Mouse (Mus musculus) Patski (cell line): ENCODE measurements around the gene Lhfpl4. TPM values are rescaled to one million over a fixed set of nuclear protein-coding genes. Genes with fewer than 3 reads are reported as not detected.

Source experiments
- ATAC-seq: fragments of 100-300 bp; one replicate; pipeline ENCODE4 v1.8.0; 2021
- CTCF ChIA-PET: fragments of 350-600 bp; sonication (Branson Sonifier 250); formaldehyde crosslinking; loops from one replicate; lab custom pipeline; 2022; ENCODE audit warnings: inconsistent platforms; lab: Charles Lee
- POLR2A ChIA-PET: fragments of 350-600 bp; sonication (Branson Sonifier 250); formaldehyde crosslinking; loops from one replicate; lab custom pipeline; 2022; ENCODE audit warnings: antibody characterized with exemption, inconsistent platforms; lab: Charles Lee
- DNase-seq: peaks from one replicate; pipeline ENCODE4 v3.0.0-alpha.2; 2011; ENCODE audit warnings: low read depth, low spot score
- H3K27me3 ChIP-seq: fragments of 371-371 bp; one replicate; pipeline ENCODE4 v1.5.1; 2021
- CTCF ChIP-seq: fragments of 100-300 bp; IDR thresholded peaks from one replicate; pipeline ENCODE4 v1.5.1; 2021
- in situ Hi-C: fragments of 300-500 bp; cut with MboI; formaldehyde crosslinking; loops from 3 replicates; pipeline ENCODE4 v1.11.1; 2018; ENCODE audit warnings: low pct_unique_long_range_greater_than_20kb, mixed read lengths
- polyA plus RNA-seq: library from polyadenylated mRNA; unstranded; gene quantifications from one replicate; pipeline ENCODE4 v1.2.3, GENCODE M21; 2021

Gene Lhfpl4
- 17.7 TPM for polyA plus RNA-seq

- POLR2A ChIA-PET, result interaction anchor here (0.5 kb wide), 1 partner anchor 63 kb away, joined by 3 read pairs; no protein-coding TSS in a partner anchor
- DNase-seq, result no peak
Observed at GRCm38 (mm10) chr6:113194841-113195595, at the start of gene Lhfpl4. Lhfpl4 (minus strand) TSS chr6:113195384.

GRCm38 (mm10) chr6:113242753-113243152, 47.6 kb upstream of the Lhfpl4 start:
- CTCF ChIA-PET, result interaction anchor here (0.6 kb wide), 1 partner anchor 423 kb away, joined by 3 read pairs; no protein-coding TSS in a partner anchor
- no peak for ATAC-seq
- TF ChIP-seq CTCF, result no peak
- no peaks in the 10 kb centered on the region for H3K27me3 ChIP-seq
- DNase-seq, result no peak
- in situ Hi-C loops, result no loop called here
- POLR2A ChIA-PET, result no interaction called here

More at GRCm38 (mm10) chr6:113194841-113195595, at the start of gene Lhfpl4:
- in situ Hi-C loops, result no loop called here
- CTCF ChIA-PET, result interaction anchor here (1.2 to 1.5 kb wide), 2 partner anchors 9 to 38 kb away, joined by 3 to 6 read pairs; no protein-coding TSS in a partner anchor
- H3K27me3 ChIP-seq, result peaks cover 22% of the 10 kb centered on the region
- TF ChIP-seq CTCF, result no peak
- ATAC-seq, result no peak

GRCm38 (mm10) chr6:113238442-113238841, 43.3 kb upstream of the Lhfpl4 start:
- DNase-seq, result no peak
- in situ Hi-C loops, result no loop called here
- CTCF ChIA-PET, result interaction anchor here (1.3 to 1.5 kb wide), 2 partner anchors 12 to 18 kb away, joined by 3 to 5 read pairs; no protein-coding TSS in a partner anchor

GRCm38 (mm10) chr6:113237542-113238270, 42.5 kb upstream of the Lhfpl4 start, which contains the start of gene Mtmr14:
Mtmr14 (plus strand) TSS chr6:113237843.
- no peaks in the 10 kb centered on the region for H3K27me3 ChIP-seq
- ChIA-PET POLR2A (interaction anchor here (0.6 to 1.1 kb wide), 3 partner anchors 8 to 60 kb away, joined by 3 to 4 read pairs (median 3); no protein-coding TSS in a partner anchor), CTCF (interaction anchor here (1.5 kb wide), 1 partner anchor 18 kb away, joined by 5 read pairs; no protein-coding TSS in a partner anchor)
- TF ChIP-seq CTCF, result no peak
- in situ Hi-C loops, result no loop called here
- ATAC-seq, result peak; percentile 96
- peak; percentile 76 for DNase-seq

More at GRCm38 (mm10) chr6:113238442-113238841, 43.3 kb upstream of the Lhfpl4 start:
- no peak for ATAC-seq
- no peaks in the 10 kb centered on the region for H3K27me3 ChIP-seq
- POLR2A ChIA-PET, result interaction anchor here (0.6 kb wide), 1 partner anchor 60 kb away, joined by 3 read pairs; no protein-coding TSS in a partner anchor
- no peak for TF ChIP-seq CTCF

GRCm38 (mm10) chr6:113235141-113235540, 40.0 kb upstream of the Lhfpl4 start:
- ChIA-PET CTCF (interaction anchor here (1.2 kb wide), 1 partner anchor 23 kb away, joined by 4 read pairs; no protein-coding TSS in a partner anchor), POLR2A (interaction anchor here (0.6 kb wide), 1 partner anchor 39 kb away, joined by 3 read pairs; no protein-coding TSS in a partner anchor)
- H3K27me3 ChIP-seq, result no peaks in the 10 kb centered on the region
- DNase-seq (no peak), ATAC-seq (no peak)
- no peak for TF ChIP-seq CTCF
- in situ Hi-C loops, result no loop called here

- peaks cover 3% of the 10 kb centered on the region for H3K27me3 ChIP-seq
- ATAC-seq (no peak), DNase-seq (no peak)
- ChIA-PET POLR2A (no interaction called here), CTCF (no interaction called here)
- in situ Hi-C loops, result no loop called here
- TF ChIP-seq CTCF, result no peak
Observed at GRCm38 (mm10) chr6:113226705-113227104, 31.5 kb upstream of the Lhfpl4 start.

- ATAC-seq, result no peak
- H3K27me3 ChIP-seq, result peaks cover 3% of the 10 kb centered on the region
- no peak for TF ChIP-seq CTCF
- in situ Hi-C loops, result no loop called here
- ChIA-PET CTCF (interaction anchor here (1.0 kb wide), 1 partner anchor 10 kb away, joined by 3 read pairs; no protein-coding TSS in a partner anchor), POLR2A (no interaction called here)
- DNase-seq, result no peak
Observed at GRCm38 (mm10) chr6:113225798-113226197, 30.6 kb upstream of the Lhfpl4 start.

- CTCF ChIA-PET, result interaction anchor here (1.0 kb wide), 2 partner anchors 9 to 13 kb away, joined by 3 read pairs; no protein-coding TSS in a partner anchor
Observed at GRCm38 (mm10) chr6:113216280-113216679, 21.1 kb upstream of the Lhfpl4 start.

GRCm38 (mm10) chr6:113195596-113195992, 410 bp upstream of the Lhfpl4 start:
- peaks cover 22% of the 10 kb centered on the region for H3K27me3 ChIP-seq
- CTCF ChIA-PET, result interaction anchor here (0.8 to 1.5 kb wide), 2 partner anchors 12 to 38 kb away, joined by 3 read pairs; no protein-coding TSS in a partner anchor
- TF ChIP-seq CTCF, result no peak
- no peak for DNase-seq
- in situ Hi-C loops, result no loop called here
- POLR2A ChIA-PET, result interaction anchor here (0.6 kb wide), 1 partner anchor 40 kb away, joined by 3 read pairs; no protein-coding TSS in a partner anchor
- ATAC-seq, result no peak

More at GRCm38 (mm10) chr6:113216280-113216679, 21.1 kb upstream of the Lhfpl4 start:
- ATAC-seq (no peak), DNase-seq (no peak)
- no peak for TF ChIP-seq CTCF
- POLR2A ChIA-PET, result interaction anchor here (0.6 kb wide), 1 partner anchor 185 kb away, joined by 4 read pairs; no protein-coding TSS in a partner anchor
- in situ Hi-C loops, result no loop called here
- no peaks in the 10 kb centered on the region for H3K27me3 ChIP-seq

- CTCF ChIA-PET, result interaction anchor here (1.2 kb wide), 1 partner anchor 9 kb away, joined by 6 read pairs; no protein-coding TSS in a partner anchor
- POLR2A ChIA-PET, result interaction anchor here (0.5 kb wide), 1 partner anchor 64 kb away, joined by 3 read pairs; no protein-coding TSS in a partner anchor
- ATAC-seq (peak; percentile 11), DNase-seq (no peak)
- peaks cover 22% of the 10 kb centered on the region for H3K27me3 ChIP-seq
- TF ChIP-seq CTCF, result no peak
- in situ Hi-C loops, result no loop called here
Observed at GRCm38 (mm10) chr6:113194517-113194840, 705 bp downstream of the Lhfpl4 start.
